Mouse (Mus musculus): ENCODE results near the gene Flnc. TPM values are rescaled to one million over a fixed set of nuclear protein-coding genes. Genes with fewer than 3 reads are reported as not detected.
"Not testable (repeated sequence)": the region's sequence is repeated elsewhere in the genome, so short reads cannot be mapped to it uniquely, and the experiment has no call there.

The Flnc gene
- polyA plus RNA-seq (2012; rRNA removed): 2.6 and 3.4 TPM in 2 replicates

DNA sequence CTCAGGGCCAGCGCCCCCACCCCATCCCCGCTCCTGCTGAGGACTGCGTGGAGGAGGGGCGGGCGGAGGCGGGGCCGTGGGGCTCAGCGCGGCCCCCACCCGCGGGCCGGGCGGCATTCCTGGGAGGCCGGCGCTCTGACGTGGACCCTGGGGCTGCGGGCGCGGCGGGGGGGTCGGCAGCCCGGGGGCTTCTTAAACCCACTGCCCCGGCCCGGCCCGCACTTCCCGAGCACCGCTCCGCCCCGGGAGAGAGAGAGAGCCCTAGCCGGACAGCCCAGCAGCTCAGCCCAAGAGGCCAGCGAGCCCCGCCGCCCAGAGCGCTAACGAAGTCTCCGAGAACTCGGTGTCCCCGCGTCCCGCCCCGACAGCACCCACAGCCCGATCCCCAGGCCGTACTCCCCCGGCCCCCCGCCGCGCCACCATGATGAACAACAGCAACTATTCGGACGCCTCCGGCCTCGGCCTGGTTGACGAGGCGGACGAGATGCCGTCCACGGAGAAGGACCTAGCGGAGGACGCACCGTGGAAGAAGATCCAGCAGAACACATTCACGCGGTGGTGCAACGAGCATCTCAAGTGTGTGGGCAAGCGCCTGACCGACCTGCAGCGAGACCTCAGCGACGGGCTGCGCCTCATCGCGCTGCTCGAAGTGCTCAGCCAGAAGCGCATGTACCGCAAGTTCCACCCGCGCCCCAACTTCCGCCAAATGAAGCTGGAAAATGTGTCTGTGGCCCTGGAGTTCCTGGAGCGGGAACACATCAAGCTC, at the start of gene Flnc:
Gene Flnc, plus strand, starts transcription at position 219 of the 766 bp plus-strand sequence.
- no peak for TF ChIP-seq CTCF (IDR thresholded peaks at IDR 0.05; ENCODE audit: control insufficient read depth, insufficient read depth, insufficient replicate concordance, low read depth, low read length)
- no peak for TF ChIP-seq POLR2A (IDR thresholded peaks at IDR 0.05; ENCODE audit: control insufficient read depth, low read depth, low read length)
- H3K27ac ChIP-seq (ENCODE audit: control insufficient read depth, insufficient read depth, low read depth, low read length): no peak within 1 kb of the TSS
- H3K4me3 ChIP-seq (ENCODE audit: control insufficient read depth, low read depth, low read length): peak within 1 kb of the TSS; percentile 74
- no peaks in the 10 kb centered on the region for H3K36me3 ChIP-seq (ENCODE audit: control insufficient read depth, insufficient read depth, low read length)
- H3K27me3 ChIP-seq (ENCODE audit: control insufficient read depth, insufficient read depth, low read length): peaks cover 2% of the 10 kb centered on the region; the same call in 1 of the 2 replicates
- H3K4me1 ChIP-seq (ENCODE audit: control insufficient read depth, insufficient read depth, low read length): peaks cover 15% of the 10 kb centered on the region

DNA sequence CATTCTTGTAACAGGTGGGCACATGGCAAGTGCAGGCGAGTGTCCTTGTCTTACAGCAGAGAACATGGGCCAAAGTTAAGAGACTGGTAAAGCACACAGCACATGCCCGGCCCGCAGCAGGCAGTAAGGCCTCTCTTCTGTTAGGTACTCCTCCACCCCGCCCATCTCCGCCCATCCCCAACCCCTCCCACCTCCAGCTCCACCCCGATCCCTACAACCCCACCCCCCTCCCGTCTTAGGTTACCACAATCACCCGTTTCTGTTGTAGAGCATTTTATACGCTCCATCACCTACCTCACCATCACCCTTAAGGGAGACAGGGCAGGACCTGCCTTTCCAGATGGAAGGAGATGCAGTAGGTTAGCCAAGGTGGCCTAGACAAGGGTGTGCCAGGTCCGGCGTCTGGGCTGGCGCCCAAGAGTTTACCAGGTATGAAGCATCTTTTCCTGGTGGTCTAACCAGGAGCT, 45.0 kb upstream of the Flnc start, which contains the start of gene Opn1sw:
Gene Opn1sw, minus strand, starts transcription at position 417 of the 467 bp plus-strand sequence.
- H3K27me3 ChIP-seq (ENCODE audit: control insufficient read depth, insufficient read depth, low read length): no peaks in the 10 kb centered on the region
- no peaks in the 10 kb centered on the region for H3K36me3 ChIP-seq (ENCODE audit: control insufficient read depth, insufficient read depth, low read length)
- no peak within 1 kb of the TSS for H3K4me3 ChIP-seq (ENCODE audit: control insufficient read depth, low read depth, low read length)
- TF ChIP-seq POLR2A (IDR thresholded peaks at IDR 0.05; ENCODE audit: control insufficient read depth, low read depth, low read length) (no peak), CTCF (IDR thresholded peaks at IDR 0.05; ENCODE audit: control insufficient read depth, insufficient read depth, insufficient replicate concordance, low read depth, low read length) (no peak)
- peaks cover 9% of the 10 kb centered on the region for H3K4me1 ChIP-seq (ENCODE audit: control insufficient read depth, insufficient read depth, low read length)
- H3K27ac ChIP-seq (ENCODE audit: control insufficient read depth, insufficient read depth, low read depth, low read length): no peak within 1 kb of the TSS

DNA sequence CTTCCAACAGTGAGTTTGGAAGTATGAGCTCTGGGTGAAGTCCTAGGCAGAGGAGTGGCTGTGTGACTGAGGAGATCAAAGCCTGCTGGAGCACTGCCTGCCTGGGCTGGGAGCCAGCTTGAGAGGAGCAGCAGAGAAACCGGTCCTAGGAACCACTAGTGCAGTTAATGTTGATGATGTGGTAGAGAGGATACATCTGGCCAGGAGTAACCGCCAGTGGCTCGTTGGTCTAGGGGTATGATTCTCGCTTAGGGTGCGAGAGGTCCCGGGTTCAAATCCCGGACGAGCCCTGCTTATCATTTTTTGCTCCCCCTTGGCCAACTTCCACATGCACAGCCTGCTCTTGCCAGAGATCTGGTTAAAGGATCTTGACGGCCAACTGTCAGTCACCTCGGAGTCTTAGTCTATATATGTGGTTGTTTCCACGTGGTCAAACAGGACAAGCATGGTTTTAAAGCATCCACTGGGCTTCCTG, 44.4 kb upstream of the Flnc start:
- Histone ChIP-seq H3K27ac (ENCODE audit: control insufficient read depth, insufficient read depth, low read depth, low read length) (no peak overlapping the region), H3K4me3 (ENCODE audit: control insufficient read depth, low read depth, low read length) (no peak overlapping the region), H3K36me3 (ENCODE audit: control insufficient read depth, insufficient read depth, low read length) (no peaks in the 10 kb centered on the region), H3K27me3 (ENCODE audit: control insufficient read depth, insufficient read depth, low read length) (no peaks in the 10 kb centered on the region), H3K4me1 (ENCODE audit: control insufficient read depth, insufficient read depth, low read length) (peaks cover 9% of the 10 kb centered on the region)
- no peak for TF ChIP-seq POLR2A (IDR thresholded peaks at IDR 0.05; ENCODE audit: control insufficient read depth, low read depth, low read length)
- TF ChIP-seq CTCF (IDR thresholded peaks at IDR 0.05; ENCODE audit: control insufficient read depth, insufficient read depth, insufficient replicate concordance, low read depth, low read length): no peak

DNA sequence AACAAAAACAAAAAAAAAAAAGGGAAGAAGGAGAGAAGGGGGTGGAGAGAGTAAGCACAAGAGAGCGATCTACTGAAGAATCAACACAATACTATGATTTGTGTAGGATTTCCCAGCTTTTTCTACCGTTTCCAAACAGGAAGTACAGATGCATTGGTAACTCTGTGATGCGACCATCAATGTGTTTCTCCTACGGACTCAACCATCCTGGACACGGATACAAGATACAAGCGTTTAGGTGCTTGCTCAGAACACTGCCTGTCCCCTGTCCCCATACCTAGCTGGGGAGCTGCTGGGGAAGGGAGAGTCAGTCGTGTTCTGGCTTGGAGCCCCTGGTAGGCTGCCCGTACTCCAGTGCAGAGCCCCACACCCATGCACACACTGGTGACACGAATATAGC, 43.6 kb upstream of the Flnc start:
- H3K27me3 ChIP-seq (ENCODE audit: control insufficient read depth, insufficient read depth, low read length): no peaks in the 10 kb centered on the region
- no peak overlapping the region for H3K4me3 ChIP-seq (ENCODE audit: control insufficient read depth, low read depth, low read length)
- no peaks in the 10 kb centered on the region for H3K36me3 ChIP-seq (ENCODE audit: control insufficient read depth, insufficient read depth, low read length)
- TF ChIP-seq POLR2A (IDR thresholded peaks at IDR 0.05; ENCODE audit: control insufficient read depth, low read depth, low read length): no peak
- TF ChIP-seq CTCF (IDR thresholded peaks at IDR 0.05; ENCODE audit: control insufficient read depth, insufficient read depth, insufficient replicate concordance, low read depth, low read length): no peak
- peaks cover 9% of the 10 kb centered on the region for H3K4me1 ChIP-seq (ENCODE audit: control insufficient read depth, insufficient read depth, low read length)
- no peak overlapping the region for H3K27ac ChIP-seq (ENCODE audit: control insufficient read depth, insufficient read depth, low read depth, low read length)

DNA sequence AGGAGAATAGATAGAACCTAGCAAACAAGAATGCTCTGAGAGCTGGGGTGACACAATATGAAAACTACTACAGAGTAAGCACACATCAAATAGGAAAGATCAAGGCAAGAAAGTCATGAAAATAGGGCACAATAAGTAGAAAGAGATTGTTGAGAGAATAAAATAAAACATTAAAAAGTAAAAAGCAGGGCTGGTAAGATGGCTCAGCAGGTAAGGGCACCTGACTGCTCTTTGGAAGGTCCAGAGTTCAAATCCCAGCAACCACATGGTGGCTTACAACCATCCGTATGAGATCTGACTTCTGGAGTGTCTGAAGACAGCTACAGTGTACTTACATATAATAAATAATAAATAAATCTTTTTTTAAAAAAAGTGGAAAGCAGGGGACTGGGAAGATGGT, 42.6 kb upstream of the Flnc start:
- H3K4me1 ChIP-seq (ENCODE audit: control insufficient read depth, insufficient read depth, low read length); H3K36me3 ChIP-seq (ENCODE audit: control insufficient read depth, insufficient read depth, low read length); H3K27me3 ChIP-seq (ENCODE audit: control insufficient read depth, insufficient read depth, low read length); H3K27ac ChIP-seq (ENCODE audit: control insufficient read depth, insufficient read depth, low read depth, low read length); H3K4me3 ChIP-seq (ENCODE audit: control insufficient read depth, low read depth, low read length): not testable (repeated sequence)

DNA sequence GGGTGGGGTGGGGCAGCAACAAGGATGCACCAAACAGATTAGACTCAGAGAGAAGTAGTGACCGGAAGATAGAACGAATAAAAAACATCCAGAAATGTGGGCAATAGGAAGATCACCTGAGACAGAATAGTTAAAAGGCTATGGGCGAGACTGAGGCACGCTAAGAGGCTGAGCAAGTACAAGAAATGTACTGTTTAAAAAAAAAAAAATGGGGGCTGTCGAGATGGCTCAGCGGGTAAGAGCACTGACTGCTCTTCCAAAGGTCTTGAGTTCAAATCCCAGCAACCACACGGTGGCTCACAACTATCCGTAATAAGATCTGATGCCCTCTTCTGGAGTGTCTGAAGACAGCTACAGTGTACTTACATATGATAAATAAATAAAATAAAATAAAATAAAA, 41.8 kb upstream of the Flnc start:
- not testable (repeated sequence) for H3K4me1 ChIP-seq (ENCODE audit: control insufficient read depth, insufficient read depth, low read length); H3K27me3 ChIP-seq (ENCODE audit: control insufficient read depth, insufficient read depth, low read length); H3K4me3 ChIP-seq (ENCODE audit: control insufficient read depth, low read depth, low read length); H3K36me3 ChIP-seq (ENCODE audit: control insufficient read depth, insufficient read depth, low read length); H3K27ac ChIP-seq (ENCODE audit: control insufficient read depth, insufficient read depth, low read depth, low read length)

DNA sequence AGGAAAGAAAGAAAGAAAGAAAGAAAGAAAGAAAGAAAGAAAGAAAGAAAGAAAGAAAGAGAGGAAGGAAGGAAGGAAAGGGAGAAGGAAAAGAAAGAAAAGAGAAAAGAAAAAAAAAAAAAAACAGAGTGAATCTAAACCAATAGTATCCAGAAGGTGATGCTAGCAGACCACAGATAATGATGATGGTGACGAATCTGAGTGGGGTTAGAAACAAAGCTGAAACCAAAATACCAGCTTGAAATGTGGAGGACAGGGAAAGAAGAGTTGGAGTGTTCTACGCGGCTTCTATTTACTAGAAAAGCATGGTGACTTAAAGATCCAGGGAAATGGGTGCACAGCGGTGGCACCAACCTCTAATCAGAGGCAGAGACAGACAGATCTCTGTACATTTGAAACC, 41.3 kb upstream of the Flnc start:
- H3K27me3 ChIP-seq (ENCODE audit: control insufficient read depth, insufficient read depth, low read length): no peaks in the 10 kb centered on the region; the same call in 1 of the 2 replicates
- TF ChIP-seq CTCF (IDR thresholded peaks at IDR 0.05; ENCODE audit: control insufficient read depth, insufficient read depth, insufficient replicate concordance, low read depth, low read length) (no peak), POLR2A (IDR thresholded peaks at IDR 0.05; ENCODE audit: control insufficient read depth, low read depth, low read length) (no peak)
- no peak overlapping the region for H3K4me3 ChIP-seq (ENCODE audit: control insufficient read depth, low read depth, low read length)
- no peaks in the 10 kb centered on the region for H3K36me3 ChIP-seq (ENCODE audit: control insufficient read depth, insufficient read depth, low read length)
- no peak overlapping the region for H3K27ac ChIP-seq (ENCODE audit: control insufficient read depth, insufficient read depth, low read depth, low read length)
- H3K4me1 ChIP-seq (ENCODE audit: control insufficient read depth, insufficient read depth, low read length): peaks cover 14% of the 10 kb centered on the region
